8 mouse cellular contexts compared by ENCODE assay signal in the genomic region with DNA sequence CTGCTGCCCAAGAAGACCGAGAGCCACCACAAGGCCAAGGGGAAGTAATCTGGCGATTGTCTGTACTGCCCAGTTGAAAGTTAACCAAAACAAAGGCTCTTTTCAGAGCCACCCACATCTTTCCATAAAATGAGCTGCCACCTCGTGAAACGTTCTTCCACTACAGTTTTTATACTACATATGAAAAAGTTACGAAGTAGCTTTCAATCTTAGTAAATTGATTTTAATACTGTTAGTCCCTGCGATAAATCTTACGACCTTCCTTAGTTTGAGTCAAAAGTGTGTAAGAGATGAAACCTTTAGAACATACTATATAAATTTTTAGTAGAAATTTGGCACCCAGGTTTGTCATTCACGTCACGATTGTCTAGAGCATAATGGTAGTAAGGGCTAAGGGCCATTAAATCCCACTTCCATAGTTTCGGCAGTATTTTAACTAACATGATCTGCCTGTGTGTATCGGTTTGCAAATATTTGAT. TPM values are rescaled to one million over a fixed set of nuclear protein-coding genes. Genes with fewer than 3 reads are reported as not detected.
DNase-seq lines count a peak whose midpoint lies in the region; ATAC-seq and TF ChIP-seq lines count a peak whose summit lies in the region.

No protein-coding gene starts in this region.

- H3K4me1 ChIP-seq in heart, embryonic 15.5 days (replicated peaks): peaks cover 17% of the 10 kb centered on the region
- peaks cover 0 to 23% of the 10 kb centered on the region in 2 experiments; a peak in 2 of 4 replicates for H3K4me1 ChIP-seq in MEL (ENCODE audit: control insufficient read depth in 1 of 2, insufficient read depth in 2 of 2, low read length in 2 of 2)
- peaks cover 26% of the 10 kb centered on the region for H3K4me1 ChIP-seq in forebrain, embryonic 13.5 days
- H3K4me1 ChIP-seq in liver, postnatal 0 days (ENCODE audit: insufficient read depth): peaks cover 12% of the 10 kb centered on the region

- intact Hi-C loops in heart, postnatal 14 days (cut with DNase I): loop anchor here (10.0 kb wide), 1 partner anchor 1927 kb away; no protein-coding TSS in a partner anchor

- H3K27ac ChIP-seq in heart, embryonic 15.5 days: peak overlapping the region; percentile 94
- H3K27ac ChIP-seq in MEL (ENCODE audit: control insufficient read depth, low read depth, low read length): peak overlapping the region; percentile 91
- H3K27ac ChIP-seq in forebrain, embryonic 13.5 days: peak overlapping the region; percentile 98
- peak overlapping the region; percentile 97 for H3K27ac ChIP-seq in liver, postnatal 0 days (ENCODE audit: low read depth)

- peak; percentile 89 to 99; a peak in 2 of 4 replicates for TF ChIP-seq POLR2A in MEL (IDR thresholded peaks at IDR 0.05; ENCODE audit: control insufficient read depth in 1 of 2, insufficient read depth in 1 of 2, low read depth in 1 of 2, low read length in 2 of 2, poor library complexity in 1 of 2)

- peak overlapping the region; percentile 50 for H3K4me3 ChIP-seq in heart, embryonic 15.5 days
- H3K4me3 ChIP-seq in MEL (ENCODE audit: control insufficient read depth in 1 of 2, insufficient read depth in 1 of 2, low read depth in 2 of 2, low read length in 2 of 2): peak overlapping the region; percentile 3 to 25; a peak in 3 of 4 replicates
- peak overlapping the region; percentile 45 for H3K4me3 ChIP-seq in forebrain, embryonic 13.5 days
- peak overlapping the region; percentile 19 for H3K4me3 ChIP-seq in liver, postnatal 0 days (ENCODE audit: low read depth, low read length)

- H3K36me3 ChIP-seq in heart, embryonic 15.5 days: no peaks in the 10 kb centered on the region
- H3K36me3 ChIP-seq in MEL (ENCODE audit: control insufficient read depth in 1 of 2, insufficient read depth in 2 of 2, low read length in 2 of 2): peaks cover 0 to 59% of the 10 kb centered on the region in 2 experiments; a peak in 2 of 4 replicates
- no peaks in the 10 kb centered on the region for H3K36me3 ChIP-seq in forebrain, embryonic 13.5 days (ENCODE audit: poor library complexity, severe bottlenecking)
- H3K36me3 ChIP-seq in liver, postnatal 0 days (replicated peaks; ENCODE audit: insufficient read depth, low read length): no peaks in the 10 kb centered on the region

- peak overlapping the region; percentile 79 for H3K4me2 ChIP-seq in heart, embryonic 15.5 days
- H3K4me2 ChIP-seq in forebrain, embryonic 13.5 days: peak overlapping the region; percentile 66
- peak overlapping the region; percentile 54 for H3K4me2 ChIP-seq in liver, postnatal 0 days (ENCODE audit: low read depth, low read length)

- H3K27me3 ChIP-seq in heart, embryonic 15.5 days: no peaks in the 10 kb centered on the region
- H3K27me3 ChIP-seq in MEL (ENCODE audit: control insufficient read depth in 1 of 2, insufficient read depth in 2 of 2, low read length in 2 of 2): no peaks in the 10 kb centered on the region
- no peaks in the 10 kb centered on the region for H3K27me3 ChIP-seq in forebrain, embryonic 13.5 days
- no peaks in the 10 kb centered on the region for H3K27me3 ChIP-seq in liver, postnatal 0 days (ENCODE audit: insufficient read depth, low read length)

- peak overlapping the region; percentile 59 for H3K9ac ChIP-seq in heart, embryonic 15.5 days
- peak overlapping the region; percentile 68 for H3K9ac ChIP-seq in MEL (ENCODE audit: control insufficient read depth, low read depth, low read length, poor library complexity, severe bottlenecking)
- peak overlapping the region; percentile 73 for H3K9ac ChIP-seq in forebrain, embryonic 13.5 days
- H3K9ac ChIP-seq in liver, postnatal 0 days (replicated peaks): peak overlapping the region; percentile 68

- no peaks in the 10 kb centered on the region; the same call in 1 of the 2 replicates for H3K79me2 ChIP-seq in MEL (ENCODE audit: control insufficient read depth, insufficient read depth, low read length, poor library complexity)

- TF ChIP-seq EP300 in MEL (IDR thresholded peaks at IDR 0.05; ENCODE audit: low read depth in 1 of 2, low read length in 2 of 2): no peak
- TF ChIP-seq EP300 in liver, postnatal 0 days (IDR thresholded peaks at IDR 0.05; ENCODE audit: low read depth): no peak

- 2% methylated on average over 11 of the region's 11 CpGs for WGBS in heart, embryonic 15.5 days
- 1% methylated on average over 11 of the region's 11 CpGs for WGBS in forebrain, embryonic 13.5 days
- WGBS in liver, postnatal 0 days (ENCODE audit: insufficient replicate concordance): under 1% methylated on average over 11 of the region's 11 CpGs

- H3K9me3 ChIP-seq in heart, embryonic 15.5 days (replicated peaks): no peaks in the 10 kb centered on the region
- H3K9me3 ChIP-seq in MEL (replicated peaks; ENCODE audit: insufficient read depth, low read length): no peaks in the 10 kb centered on the region
- H3K9me3 ChIP-seq in forebrain, embryonic 13.5 days (replicated peaks): no peaks in the 10 kb centered on the region
- no peaks in the 10 kb centered on the region for H3K9me3 ChIP-seq in liver, postnatal 0 days (ENCODE audit: low read length)

- DNase-seq in heart, postnatal 14 days: no peak
- peak; percentile 85 for DNase-seq in MEL (ENCODE audit: low read depth, low spot score)
- no peak for DNase-seq in liver, postnatal 0 days
- DNase-seq in right cerebral cortex, postnatal 4 days: no peak
- DNase-seq in urinary bladder, adult 18-20 months (ENCODE audit: low spot score in 2 of 2): no peak
- DNase-seq in adrenal gland, postnatal 25 days: no peak

- TF ChIP-seq CTCF in MEL (IDR thresholded peaks at IDR 0.05 in 2 of 3, conservative IDR thresholded peaks at IDR 0.05 in 1 of 3; ENCODE audit: control insufficient read depth in 1 of 3, insufficient read depth in 1 of 3, low read depth in 2 of 3, low read length in 3 of 3, poor library complexity in 1 of 3, severe bottlenecking in 1 of 3): no peak
- TF ChIP-seq CTCF in liver, postnatal 0 days (IDR thresholded peaks at IDR 0.05; ENCODE audit: low read depth): no peak; the same call in 1 of the 2 replicates

- no peak for TF ChIP-seq RAD21 in MEL (IDR thresholded peaks at IDR 0.05; ENCODE audit: low read depth, low read length)

- ATAC-seq in heart, embryonic 15.5 days (replicated peaks; ENCODE audit: insufficient number of reproducible peaks, insufficient read depth, low FRiP score, low read depth): no peak
- ATAC-seq in forebrain, embryonic 13.5 days: no peak
- ATAC-seq in liver, postnatal 0 days: peak; percentile 20

TF ChIP-seq in MEL, 35 proteins besides CTCF, POLR2A, EP300 and RAD21 (continues in another document):
- TF ChIP-seq POLR2AphosphoS5 (IDR thresholded peaks at IDR 0.05; ENCODE audit: borderline replicate concordance, low read depth, low read length): peak; percentile 14; the same call in 1 of the 2 replicates

RNA-seq across cellular contexts. Expression of gene Hist1h3b, which starts 0.6 kb away (rescaled TPM):
- 3.1 and 4.7 TPM in 2 replicates for polyA plus RNA-seq in heart, embryonic 15.5 days (2015; fragmentation: Nextera tagmentation; extraction: Ambion mirVana)
- total RNA-seq in heart, postnatal 14 days (2021): 100 to 1,000 TPM in 1 of 2 experiments, 10 to 100 TPM in 1; 70.3 to 154 TPM
- total RNA-seq in MEL (2012; rRNA removed): 1,725 and 2,102 TPM in 2 replicates
- 1 to 10 TPM in 1 of 2 experiments, not detected in 1; 6.6 TPM for polyA plus RNA-seq in MEL (2012; ENCODE audit: insufficient read depth in 1 of 2, insufficient read length in 2 of 2, low read depth in 1 of 2, low replicate concordance in 2 of 2, missing spikeins in 1 of 2)
- 17.0 and 19.6 TPM in 2 replicates for polyA plus RNA-seq in forebrain, embryonic 13.5 days (2015; fragmentation: Nextera tagmentation; extraction: Ambion mirVana)
- 10.2 and 16.0 TPM in 2 replicates for polyA plus RNA-seq in liver, postnatal 0 days (2015; fragmentation: Nextera tagmentation; extraction: Ambion mirVana)
- total RNA-seq in adrenal gland, postnatal 25 days (2021): 94.0 and 112 TPM in 2 replicates

RNA-seq across cellular contexts. Expression of gene Hist1h2ab, which starts 0.6 kb away (rescaled TPM):
- polyA plus RNA-seq in heart, embryonic 15.5 days (2015; fragmentation: Nextera tagmentation; extraction: Ambion mirVana): 15.3 and 20.4 TPM in 2 replicates
- 100 to 1,000 TPM in 1 of 2 experiments, 10 to 100 TPM in 1; 54.2 to 146 TPM for total RNA-seq in heart, postnatal 14 days (2021)
- total RNA-seq in MEL (2012; rRNA removed): 2,219 and 2,780 TPM in 2 replicates
- polyA plus RNA-seq in MEL (2012; ENCODE audit: insufficient read depth in 1 of 2, insufficient read length in 2 of 2, low read depth in 1 of 2, low replicate concordance in 2 of 2, missing spikeins in 1 of 2): 1 to 10 TPM in 1 of 2 experiments, not detected in 1; 8.0 TPM
- 58.6 and 70.5 TPM in 2 replicates for polyA plus RNA-seq in forebrain, embryonic 13.5 days (2015; fragmentation: Nextera tagmentation; extraction: Ambion mirVana)
- polyA plus RNA-seq in liver, postnatal 0 days (2015; fragmentation: Nextera tagmentation; extraction: Ambion mirVana): 46.5 and 47.4 TPM in 2 replicates
- 76.6 and 90.4 TPM in 2 replicates for total RNA-seq in adrenal gland, postnatal 25 days (2021)

RNA-seq across cellular contexts. Expression of gene Hist1h2bb, which starts 5.0 kb away (rescaled TPM):
- 1.2 and 1.9 TPM in 2 replicates for polyA plus RNA-seq in heart, embryonic 15.5 days (2015; fragmentation: Nextera tagmentation; extraction: Ambion mirVana)
- total RNA-seq in heart, postnatal 14 days (2021): 10 to 100 TPM; 26.5 to 61.9 TPM
- 2,278 and 3,150 TPM in 2 replicates for total RNA-seq in MEL (2012; rRNA removed)
- polyA plus RNA-seq in MEL (2012; ENCODE audit: insufficient read depth in 1 of 2, insufficient read length in 2 of 2, low read depth in 1 of 2, low replicate concordance in 2 of 2, missing spikeins in 1 of 2): 1 to 10 TPM in 1 of 2 experiments, not detected in 1; 3.2 TPM
- polyA plus RNA-seq in forebrain, embryonic 13.5 days (2015; fragmentation: Nextera tagmentation; extraction: Ambion mirVana): 3.0 and 5.5 TPM in 2 replicates
- 1.6 and 2.7 TPM in 2 replicates for polyA plus RNA-seq in liver, postnatal 0 days (2015; fragmentation: Nextera tagmentation; extraction: Ambion mirVana)
- total RNA-seq in adrenal gland, postnatal 25 days (2021): 56.1 and 68.8 TPM in 2 replicates

RNA-seq across cellular contexts. Expression of gene Hist1h4b, which starts 5.3 kb away (rescaled TPM):
- 1.2 and 1.7 TPM in 2 replicates for polyA plus RNA-seq in heart, embryonic 15.5 days (2015; fragmentation: Nextera tagmentation; extraction: Ambion mirVana)
- total RNA-seq in heart, postnatal 14 days (2021): 10 to 100 TPM; 44.8 to 83.6 TPM
- 3,071 and 3,339 TPM in 2 replicates for total RNA-seq in MEL (2012; rRNA removed)
- polyA plus RNA-seq in MEL (2012; ENCODE audit: insufficient read depth in 1 of 2, insufficient read length in 2 of 2, low read depth in 1 of 2, low replicate concordance in 2 of 2, missing spikeins in 1 of 2): 10 to 100 TPM in 1 of 2 experiments, not detected in 1; 19.0 TPM
- 5.7 and 6.1 TPM in 2 replicates for polyA plus RNA-seq in forebrain, embryonic 13.5 days (2015; fragmentation: Nextera tagmentation; extraction: Ambion mirVana)
- polyA plus RNA-seq in liver, postnatal 0 days (2015; fragmentation: Nextera tagmentation; extraction: Ambion mirVana): 2.5 and 3.2 TPM in 2 replicates
- 127 and 163 TPM in 2 replicates for total RNA-seq in adrenal gland, postnatal 25 days (2021)

RNA-seq across cellular contexts. Expression of gene Hist1h3c, which starts 6.1 kb away (rescaled TPM):
- polyA plus RNA-seq in heart, embryonic 15.5 days (2015; fragmentation: Nextera tagmentation; extraction: Ambion mirVana): 2.0 and 4.1 TPM in 2 replicates
- total RNA-seq in heart, postnatal 14 days (2021): 10 to 100 TPM; 21.1 to 58.2 TPM
- 1,651 and 2,239 TPM in 2 replicates for total RNA-seq in MEL (2012; rRNA removed)
- polyA plus RNA-seq in MEL (2012; ENCODE audit: insufficient read depth in 1 of 2, insufficient read length in 2 of 2, low read depth in 1 of 2, low replicate concordance in 2 of 2, missing spikeins in 1 of 2): 1 to 10 TPM in 1 of 2 experiments, not detected in 1; 1.7 TPM
- polyA plus RNA-seq in forebrain, embryonic 13.5 days (2015; fragmentation: Nextera tagmentation; extraction: Ambion mirVana): 8.8 and 10.8 TPM in 2 replicates
- 2.8 and 3.5 TPM in 2 replicates for polyA plus RNA-seq in liver, postnatal 0 days (2015; fragmentation: Nextera tagmentation; extraction: Ambion mirVana)
- total RNA-seq in adrenal gland, postnatal 25 days (2021): 33.0 and 40.6 TPM in 2 replicates
